Mouse (Mus musculus) left cerebral cortex, postnatal 25 days (tissue): ENCODE measurements at regions not wholly inside any gene's neighbourhood (a gene's known extent, or its start where the extent isn't known, plus 50 kb on each side); places are given as distances from the start of the nearest gene placed in this dataset.

Experiments used
- DNase-seq, 2 experiments: peaks; one replicate each; pipeline ENCODE4 v3.0.0; 2022; ENCODE audit warnings: low spot score in 2 of 2, mixed read lengths in 1 of 2
- intact Hi-C: fragments of 180-260 bp; cut with DNase I; formaldehyde crosslinking; loops from one replicate; pipeline ENCODE4 v1.15.1; 2025

DNA sequence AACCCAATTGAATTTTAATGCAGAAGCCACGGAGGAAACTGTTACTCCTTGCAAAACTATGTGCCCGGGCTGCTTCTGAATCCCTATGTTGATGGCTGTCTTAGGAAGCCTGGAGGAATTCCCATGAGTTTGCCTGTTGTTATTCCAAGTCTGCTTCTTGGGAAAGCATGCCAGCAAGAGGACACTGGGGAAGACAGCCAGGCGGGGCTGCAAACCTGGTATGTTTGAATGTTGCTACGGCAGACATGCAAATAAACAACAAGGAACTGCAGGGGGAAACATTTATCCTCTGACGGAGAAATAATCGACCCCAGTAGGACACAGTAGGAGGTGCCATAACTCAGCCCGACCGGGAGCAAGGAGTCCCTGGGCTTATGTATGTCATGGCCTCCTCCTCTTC lies 168.0 kb downstream of the Gm11077 start:
- intact Hi-C loops, result no loop called here
- DNase-seq, result no peak

DNA sequence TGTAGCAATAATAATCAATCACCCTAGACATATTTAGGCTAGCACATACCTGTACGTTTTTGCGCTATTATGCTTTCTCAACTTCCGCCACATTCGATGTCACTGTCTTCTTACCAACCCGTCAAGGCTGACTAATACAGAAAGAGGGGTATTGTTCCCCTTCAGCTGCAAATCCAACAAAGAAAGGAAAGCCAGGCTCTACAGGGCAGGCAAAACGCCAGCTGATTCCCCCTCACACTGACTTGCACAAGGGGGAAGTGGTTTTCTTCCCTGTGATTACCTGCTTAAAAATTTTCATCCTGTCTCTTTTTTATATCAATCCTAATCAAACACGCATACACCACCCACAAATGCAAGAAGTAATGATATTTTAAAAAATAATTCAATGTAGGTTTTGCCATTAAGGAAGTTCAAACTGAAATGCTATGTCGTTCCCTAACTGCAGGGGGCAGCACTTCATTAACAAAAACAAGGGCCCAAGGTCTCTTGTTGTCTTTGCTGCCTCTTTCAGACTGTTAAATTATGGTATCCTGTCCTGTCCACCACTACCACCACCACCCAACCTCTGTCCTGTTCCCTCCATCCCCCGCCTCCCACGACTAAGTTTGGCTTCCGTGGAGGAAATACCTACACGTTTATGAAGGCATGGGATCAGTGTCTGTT lies 195.4 kb downstream of the Gm11077 start:
- peak; percentile 41 to 57 for DNase-seq
- intact Hi-C loops, result loop anchor here (2.0 to 10.0 kb wide), 6 partner anchors 210 to 653 kb away; no protein-coding TSS in a partner anchor

DNA sequence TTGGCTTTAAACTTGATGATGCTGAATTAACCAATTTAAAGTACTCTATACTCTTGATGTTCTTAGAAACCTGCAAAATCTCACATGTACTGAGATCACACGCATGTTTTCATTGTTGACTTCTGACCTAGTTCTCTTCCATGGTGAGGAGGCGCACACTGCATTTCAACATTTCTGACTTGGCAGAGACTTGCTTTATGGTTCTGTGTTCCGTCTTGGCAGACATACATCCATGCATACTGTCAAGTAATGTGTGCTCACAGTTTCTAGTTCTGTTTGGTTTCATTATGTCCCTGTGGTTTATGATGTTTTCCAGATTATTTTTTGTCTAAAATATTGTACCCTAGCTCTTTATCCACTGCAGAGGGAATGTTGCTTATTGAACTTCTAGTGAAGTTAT lies 198.5 kb downstream of the Gm11077 start:
- intact Hi-C loops, result loop anchor here (10.0 kb wide), 3 partner anchors 207 to 447 kb away; no protein-coding TSS in a partner anchor
- no peak for DNase-seq

DNA sequence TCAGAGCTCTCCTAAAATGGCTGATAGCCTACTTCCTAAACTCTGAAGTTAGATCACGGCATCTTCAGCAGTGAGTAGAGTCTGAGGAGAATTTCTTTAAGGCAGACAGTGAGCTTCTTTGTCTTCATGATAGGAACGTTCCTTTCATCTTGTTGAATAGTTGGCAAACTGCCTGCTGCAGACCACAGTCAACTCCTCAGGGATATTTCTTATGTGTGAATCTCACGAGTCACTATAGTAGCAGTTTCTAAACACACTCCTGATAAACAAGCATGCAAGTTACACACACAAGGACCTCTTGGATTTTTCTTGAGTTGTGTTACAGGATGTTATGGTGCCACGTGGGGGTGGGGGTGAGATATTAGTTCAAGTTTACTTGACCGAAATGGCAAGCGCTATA lies 205.2 kb downstream of the Gm11077 start:
- no peak for DNase-seq
- intact Hi-C loops, result no loop called here

DNA sequence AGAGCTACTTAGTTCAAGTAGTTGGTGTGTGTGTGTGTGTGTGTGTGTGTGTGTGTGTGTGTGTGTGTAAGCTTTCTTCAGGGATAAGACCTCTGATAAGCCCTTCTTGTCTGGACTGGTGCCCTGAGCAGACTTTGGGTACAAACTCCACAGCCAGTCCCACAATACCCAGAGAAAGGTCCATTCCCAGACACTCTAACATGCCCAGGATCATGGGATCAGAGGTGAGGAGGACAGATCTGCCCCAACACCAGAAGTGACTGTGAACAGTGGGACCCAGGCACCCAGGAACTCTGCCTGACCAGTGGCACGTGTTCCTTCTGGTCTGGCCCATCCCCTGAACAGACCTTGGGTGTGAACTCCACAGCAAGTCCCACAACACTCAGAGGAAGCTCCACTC lies 208.9 kb downstream of the Gm11077 start:
- DNase-seq, result no peak
- intact Hi-C loops, result no loop called here

DNA sequence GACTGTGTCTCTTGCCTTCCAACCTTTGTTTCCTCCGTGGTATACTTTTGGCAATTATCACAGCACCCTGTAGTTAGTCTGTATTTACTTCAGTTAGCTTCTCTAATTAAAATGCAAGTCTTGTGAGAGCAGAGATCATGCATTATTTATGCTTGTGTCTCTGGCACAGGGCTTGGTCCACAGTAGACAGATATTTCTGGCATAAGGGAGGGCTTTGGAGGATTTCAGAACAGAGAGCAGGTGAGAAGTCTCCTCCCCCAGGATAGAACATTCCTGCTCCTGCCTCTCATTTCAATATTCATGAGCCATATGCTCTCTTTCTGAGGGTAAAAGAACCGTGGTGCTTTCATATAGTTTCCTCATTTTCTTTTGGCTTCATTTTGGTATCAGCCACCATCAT lies 217.6 kb downstream of the Gm11077 start:
- DNase-seq, result peak in 1 of 2 experiments; percentile 83
- intact Hi-C loops, result no loop called here

DNA sequence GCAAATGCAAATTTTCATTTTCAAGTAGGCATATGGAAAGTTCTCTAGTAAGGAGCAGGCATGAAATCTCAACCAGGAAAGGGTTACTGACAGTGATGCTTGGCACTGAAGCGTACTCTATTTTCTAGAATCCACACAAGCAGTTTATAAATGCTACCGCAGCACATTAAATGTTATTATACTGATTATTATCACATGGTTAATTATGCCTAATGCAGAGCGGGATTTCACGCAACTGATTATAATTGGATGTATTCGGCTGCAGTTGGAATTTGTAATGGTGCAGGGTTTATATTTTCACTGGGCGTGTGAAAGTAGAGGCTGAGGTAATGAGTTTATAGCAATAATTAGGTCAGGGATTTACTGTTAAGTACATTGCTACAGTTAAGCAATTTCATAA lies 221.4 kb downstream of the Gm11077 start:
- intact Hi-C loops, result no loop called here
- no peak for DNase-seq

DNA sequence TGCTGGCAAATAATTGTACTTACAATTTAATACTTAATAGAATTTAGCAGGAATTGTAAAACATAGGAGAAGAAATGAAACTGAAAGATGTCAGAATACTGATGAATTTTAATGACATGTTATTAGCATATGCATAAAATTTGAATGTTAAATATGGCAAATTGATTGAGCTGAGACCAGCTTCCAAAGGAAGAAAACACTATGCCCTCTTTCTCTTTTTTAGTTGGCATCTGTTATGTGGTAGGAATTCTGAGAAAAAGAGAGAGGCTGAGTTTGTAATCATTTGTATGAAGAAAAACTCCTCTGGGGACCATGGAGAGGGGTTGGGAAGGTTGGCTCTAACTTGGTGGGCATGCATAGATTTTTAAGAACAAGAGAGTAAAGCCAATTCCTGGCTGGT lies 224.2 kb downstream of the Gm11077 start:
- DNase-seq, result no peak
- intact Hi-C loops, result no loop called here

DNA sequence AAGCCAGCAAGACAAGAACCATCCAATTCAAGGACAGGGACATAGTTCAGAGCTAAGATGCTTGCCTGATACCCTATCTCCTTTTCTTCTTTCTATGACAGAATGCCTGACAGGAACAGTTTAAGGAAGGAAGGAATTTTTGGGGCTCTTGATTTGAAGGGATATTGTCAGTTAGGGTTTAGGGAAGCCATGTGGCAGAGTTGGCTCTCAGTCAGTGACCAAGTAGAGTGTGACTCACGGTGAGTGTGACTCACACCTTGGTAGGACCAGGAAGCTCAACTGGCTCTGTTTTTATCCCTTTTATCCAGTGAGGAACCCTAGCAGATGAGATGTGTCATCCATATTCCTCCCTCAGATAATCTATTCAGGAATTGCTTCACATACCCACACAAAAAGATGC lies 224.6 kb downstream of the Gm11077 start:
- DNase-seq, result peak in 1 of 2 experiments; percentile 60

DNA sequence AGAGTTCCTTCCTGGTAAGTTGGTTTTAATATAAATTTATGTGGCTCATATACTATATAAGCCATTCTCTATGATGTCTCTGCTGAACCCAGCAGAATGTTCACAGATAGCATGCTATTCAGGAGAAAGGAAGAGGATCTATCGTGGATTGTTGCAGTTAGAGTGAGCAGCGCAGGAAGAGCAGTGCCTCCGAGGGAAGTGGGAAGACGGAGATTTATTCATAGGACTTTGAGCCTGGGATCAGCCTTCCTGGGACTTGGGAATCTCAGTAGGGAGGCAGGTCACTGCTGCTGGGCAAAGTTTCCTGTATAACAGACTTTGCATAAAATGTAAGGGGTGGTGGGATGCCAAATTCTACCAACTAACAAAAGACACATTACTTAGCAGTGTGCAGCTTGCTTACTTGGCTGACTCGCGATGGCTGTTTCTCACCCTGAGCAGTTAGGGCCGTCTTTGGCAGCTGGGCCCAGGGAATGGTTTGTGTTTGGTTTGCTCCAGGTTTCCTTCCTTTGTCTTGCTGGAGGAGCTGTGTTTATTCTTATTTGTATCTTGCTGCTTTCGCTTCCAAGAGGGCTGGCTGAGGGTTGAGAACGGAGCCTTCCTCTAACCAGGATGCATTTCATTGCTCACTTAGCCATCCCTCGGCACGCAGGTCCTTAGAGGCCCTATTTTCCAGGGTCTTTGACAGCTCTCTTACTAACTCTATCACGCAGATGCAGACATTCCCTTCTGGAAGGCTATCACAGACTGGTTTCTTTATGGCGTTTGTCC lies 226.9 kb downstream of the Gm11077 start:
- no peak for DNase-seq
- intact Hi-C loops, result no loop called here

More for the DNA sequence above, 224.6 kb downstream of the Gm11077 start:
- intact Hi-C loops, result no loop called here

DNA sequence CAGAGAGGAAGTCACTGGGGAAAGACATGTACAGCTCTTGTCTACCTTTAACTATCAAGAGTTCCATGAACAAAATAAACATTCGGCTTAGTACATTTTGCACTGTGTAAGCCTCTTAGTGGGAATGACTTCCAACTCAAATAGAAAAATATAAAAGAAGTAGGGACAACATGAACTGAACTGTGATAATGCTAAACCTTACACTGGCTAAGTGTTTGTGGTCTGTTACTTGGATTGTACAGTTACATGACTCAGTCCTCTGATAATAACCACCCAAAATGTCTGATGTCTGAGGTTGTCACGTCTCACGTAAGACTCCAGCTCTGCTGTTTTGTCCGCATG lies 227.4 kb downstream of the Gm11077 start:
- no peak for DNase-seq
- intact Hi-C loops, result no loop called here

DNA sequence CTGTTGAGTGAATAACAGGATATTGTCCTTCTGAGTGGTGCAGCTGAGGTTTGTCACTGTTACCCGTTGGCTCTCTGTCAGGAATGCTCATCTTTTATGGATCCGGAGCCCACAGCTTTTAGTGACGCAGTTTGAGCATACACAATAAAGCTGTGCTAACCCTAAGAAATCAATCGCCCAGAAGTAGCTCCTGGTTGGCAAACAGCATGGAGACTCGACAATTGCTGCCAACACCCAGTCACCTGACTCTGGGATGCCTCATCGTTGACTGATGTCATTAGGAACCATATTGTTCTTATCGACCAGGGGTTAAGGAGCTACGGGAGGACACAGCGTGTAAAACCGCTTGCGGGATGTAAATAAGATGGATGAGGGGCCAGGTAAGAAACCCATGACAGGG lies 232.9 kb downstream of the Gm11077 start:
- intact Hi-C loops, result no loop called here
- no peak for DNase-seq

DNA sequence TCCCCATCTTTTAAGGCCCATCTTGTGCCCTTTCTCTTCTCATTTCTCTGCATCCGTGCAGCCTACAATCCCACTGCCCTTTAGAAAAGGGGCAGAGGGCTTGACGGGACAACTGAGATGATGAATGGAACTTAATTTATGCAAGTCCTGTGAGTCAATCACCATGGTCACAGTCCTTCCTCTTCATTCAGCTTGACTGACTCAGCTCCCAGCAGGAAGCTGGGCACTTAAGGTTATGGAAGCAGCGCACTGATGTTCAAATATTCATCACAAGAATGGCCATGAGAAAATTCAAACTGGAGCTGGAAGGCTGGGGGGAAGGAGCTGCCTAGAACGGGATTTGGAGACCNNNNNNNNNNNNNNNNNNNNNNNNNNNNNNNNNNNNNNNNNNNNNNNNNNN lies 233.5 kb downstream of the Gm11077 start:
- intact Hi-C loops, result no loop called here
- no peak for DNase-seq

DNA sequence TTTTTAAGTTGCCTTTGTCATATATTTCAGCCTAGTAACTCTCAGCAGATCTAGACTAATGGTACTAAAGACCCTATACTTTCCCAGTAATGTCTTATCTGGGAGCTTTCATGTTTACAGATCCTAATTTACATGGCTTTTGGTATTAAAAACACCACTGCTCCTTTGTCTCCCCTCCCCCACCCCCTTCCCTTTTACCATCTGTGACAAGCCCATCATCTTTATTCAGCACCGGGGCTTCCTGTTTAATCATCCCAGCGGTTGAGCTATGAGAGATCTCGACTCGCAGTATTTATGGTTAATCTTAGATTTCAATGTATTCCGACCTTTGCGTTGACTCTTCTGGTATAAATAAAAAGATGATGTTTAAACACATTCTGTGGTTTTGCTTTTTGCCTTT lies 244.6 kb downstream of the Gm11077 start:
- intact Hi-C loops, result no loop called here
- no peak for DNase-seq

DNA sequence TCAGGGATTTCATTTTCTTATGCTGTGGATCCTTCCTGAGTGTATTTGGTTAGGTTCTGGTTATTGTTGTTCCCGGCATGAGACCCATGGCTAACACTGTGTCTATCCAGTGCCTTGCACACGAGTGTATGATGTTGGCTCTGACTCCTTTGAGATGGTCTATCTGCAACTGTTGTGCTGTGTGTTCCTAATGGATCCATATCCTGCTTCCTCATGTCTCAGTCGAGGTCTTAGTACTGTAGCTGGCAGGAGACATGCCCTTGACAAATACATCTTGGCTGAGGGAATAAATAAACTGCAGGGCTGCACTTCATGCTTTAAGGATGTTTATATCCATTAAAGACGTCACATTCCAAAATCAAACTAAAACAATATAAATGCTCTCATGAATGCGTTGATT lies 247.9 kb downstream of the Gm11077 start:
- no peak for DNase-seq
- intact Hi-C loops, result no loop called here

DNA sequence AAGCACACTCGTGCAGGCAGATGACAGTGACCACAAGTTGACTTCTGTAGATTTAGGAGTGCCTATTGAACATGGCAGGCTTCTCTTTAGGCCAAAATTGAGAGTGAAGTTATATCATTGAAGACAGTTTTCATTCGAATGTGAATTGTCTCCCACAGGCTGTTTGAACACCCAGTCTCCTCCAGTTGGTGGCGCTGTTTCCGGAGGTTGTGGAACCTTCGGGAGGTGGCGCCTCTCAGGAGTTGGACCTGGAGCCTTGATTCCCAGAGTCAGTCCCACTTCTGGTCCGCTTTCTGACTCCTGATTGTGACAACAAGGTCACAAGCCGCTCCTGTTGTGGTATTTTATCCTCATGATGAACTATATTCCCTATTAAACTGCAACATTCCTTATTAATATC lies 254.5 kb downstream of the Gm11077 start:
- intact Hi-C loops, result no loop called here
- DNase-seq, result no peak

DNA sequence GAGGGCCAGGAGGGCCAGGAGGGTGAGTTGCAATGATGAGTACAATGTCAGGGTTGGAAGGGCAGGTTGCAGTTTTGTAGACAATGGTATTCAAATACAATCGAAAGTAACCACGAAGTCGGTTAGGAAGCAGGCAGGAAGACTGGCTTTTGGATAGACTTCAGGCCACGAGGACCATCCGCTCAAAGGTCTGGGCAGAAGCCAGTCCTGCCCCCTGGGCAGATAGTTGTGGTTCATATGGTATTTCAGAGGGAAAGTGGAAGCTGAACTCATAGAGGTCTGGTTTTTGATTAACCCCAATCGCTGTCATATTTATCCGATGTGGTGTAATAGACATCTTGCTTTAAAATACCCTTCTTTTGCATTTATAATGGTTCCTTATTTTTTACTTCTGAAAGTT lies 255.2 kb downstream of the Gm11077 start:
- intact Hi-C loops, result no loop called here
- DNase-seq, result no peak

DNA sequence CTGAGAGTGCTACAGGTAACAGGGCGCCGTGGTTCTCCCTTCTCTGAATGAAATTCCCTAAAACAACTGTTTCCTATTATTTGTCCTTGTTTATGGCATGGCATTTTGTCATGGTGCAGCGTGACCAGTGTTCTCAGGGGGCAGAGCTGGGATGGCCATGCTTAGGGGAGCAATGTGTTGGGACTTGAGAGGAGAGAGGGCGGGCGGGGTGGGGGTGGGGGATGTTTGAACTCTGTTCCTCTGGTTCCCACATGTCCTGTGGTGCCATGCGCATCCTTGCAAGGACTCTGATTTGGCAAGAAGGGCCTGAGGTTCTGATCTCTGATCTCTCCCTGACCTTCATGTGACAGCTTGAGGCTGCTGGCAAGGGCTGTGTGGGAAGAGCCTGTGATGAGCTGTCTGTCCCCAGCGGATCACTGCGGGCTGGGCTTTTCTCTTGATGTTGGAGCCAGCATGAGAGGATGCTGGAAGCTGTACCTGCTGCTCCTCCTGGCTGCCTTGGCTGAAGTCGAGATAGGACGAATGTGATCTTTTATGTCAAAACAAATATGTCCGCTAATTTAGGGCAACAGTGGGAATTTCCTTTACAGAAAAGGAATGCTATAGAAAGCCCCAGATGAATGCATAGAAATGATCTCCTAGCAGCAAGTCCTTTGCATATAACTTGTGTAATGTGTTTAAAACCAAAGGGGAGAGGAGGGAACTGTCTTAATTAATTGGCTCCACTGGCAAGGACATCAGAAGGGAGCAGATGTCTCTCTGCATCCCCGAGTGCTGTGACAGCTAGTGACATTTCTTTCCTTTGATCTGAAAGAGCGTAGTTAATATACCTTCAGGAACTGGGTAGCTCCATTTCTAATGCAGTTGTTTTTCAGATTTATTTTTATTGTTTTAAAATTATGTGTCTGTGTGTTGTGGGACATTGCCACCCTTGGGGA lies 255.2 kb upstream of the Pde3a start:
- no peak for DNase-seq
- intact Hi-C loops, result no loop called here

DNA sequence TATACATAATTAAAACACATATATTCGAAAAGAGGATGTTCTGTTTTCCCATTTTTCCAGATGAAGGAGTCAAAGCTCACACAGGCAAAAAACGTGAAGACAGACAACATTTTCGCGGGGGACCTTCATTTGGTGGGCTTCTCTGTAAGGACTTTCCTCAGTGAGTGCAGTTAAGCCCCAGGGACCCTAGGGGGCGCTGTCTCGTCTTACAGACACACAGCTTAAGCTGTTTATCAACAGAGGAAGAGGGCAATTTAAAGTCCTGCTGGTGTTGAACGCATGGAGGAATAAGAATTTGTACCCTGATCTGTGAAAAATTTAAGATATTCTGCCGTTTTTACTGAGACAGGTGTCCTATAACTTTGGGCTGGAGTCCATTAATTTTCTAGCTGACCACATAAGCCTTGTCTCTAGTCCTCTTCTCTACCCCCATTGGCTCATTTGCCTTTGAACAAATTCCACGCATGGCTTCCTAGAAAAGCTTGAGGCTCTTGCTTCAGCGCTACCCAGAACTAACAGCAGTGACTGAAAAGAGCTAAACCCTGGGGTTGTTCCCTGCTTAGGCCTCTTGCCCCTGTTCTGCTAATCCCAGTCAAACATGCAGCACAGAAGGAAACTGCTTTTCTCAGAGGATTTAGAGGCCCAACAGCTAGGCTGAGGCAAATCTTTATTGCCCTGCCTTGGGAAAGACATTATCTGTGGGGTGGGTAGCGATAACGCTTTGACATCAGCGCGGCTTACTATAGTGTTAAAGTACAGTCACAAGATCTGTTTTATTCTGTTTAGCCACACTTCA lies 253.5 kb upstream of the Pde3a start:
- intact Hi-C loops, result no loop called here

DNA sequence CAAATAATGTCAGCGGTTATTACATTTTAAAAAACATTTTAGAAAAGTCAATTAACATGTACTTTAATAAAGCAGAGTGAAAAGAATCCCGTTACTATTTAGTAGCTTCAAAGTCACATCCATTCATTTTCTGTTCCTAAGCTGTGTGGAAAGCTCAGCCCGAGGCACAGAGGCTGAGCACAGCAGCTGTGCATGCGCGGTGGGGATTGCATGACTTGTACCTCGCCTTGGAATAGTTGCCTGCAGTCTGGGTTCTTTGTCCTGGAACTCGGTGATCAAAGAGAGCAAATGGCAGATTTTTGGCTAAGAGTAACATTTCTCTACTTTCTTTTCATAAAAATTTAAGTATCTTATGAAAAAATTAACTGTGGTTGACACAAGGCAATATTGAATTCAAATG lies 251.0 kb upstream of the Pde3a start:
- intact Hi-C loops, result no loop called here
- no peak for DNase-seq

More for the DNA sequence above, 253.5 kb upstream of the Pde3a start:
- no peak for DNase-seq
